Mouse (Mus musculus) layer of hippocampus, adult 11-12 months (tissue): ENCODE data around the gene Sbsn.

Source experiments
- DNase-seq: peaks from one replicate; pipeline ENCODE4 v3.0.0; 2022; ENCODE audit warnings: low spot score

Sbsn gene

GRCm38 (mm10) chr7:30757001-30757400, 5.7 kb downstream of the Sbsn start:
- DNase-seq = no peak

DNA sequence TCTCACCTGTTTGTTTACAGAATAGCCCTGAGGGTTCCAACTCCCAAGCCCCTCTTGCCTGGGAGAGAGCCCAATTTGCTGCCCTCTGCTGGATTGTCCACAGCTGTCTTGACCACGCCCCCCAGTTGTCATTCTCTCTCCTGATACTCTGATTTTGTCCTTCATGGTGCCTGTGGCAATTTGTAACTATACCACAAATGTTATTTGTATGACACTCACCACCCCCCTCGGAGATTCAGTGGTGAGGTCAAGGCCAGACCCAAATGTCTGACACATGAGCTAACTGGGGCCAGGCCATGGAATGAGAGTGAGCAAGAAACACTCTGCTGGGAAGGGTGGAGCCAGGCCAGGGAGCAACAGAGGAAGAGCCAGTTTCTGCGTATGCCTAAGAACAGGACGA, 7.6 kb downstream of the Sbsn start:
- DNase-seq = no peak

DNA sequence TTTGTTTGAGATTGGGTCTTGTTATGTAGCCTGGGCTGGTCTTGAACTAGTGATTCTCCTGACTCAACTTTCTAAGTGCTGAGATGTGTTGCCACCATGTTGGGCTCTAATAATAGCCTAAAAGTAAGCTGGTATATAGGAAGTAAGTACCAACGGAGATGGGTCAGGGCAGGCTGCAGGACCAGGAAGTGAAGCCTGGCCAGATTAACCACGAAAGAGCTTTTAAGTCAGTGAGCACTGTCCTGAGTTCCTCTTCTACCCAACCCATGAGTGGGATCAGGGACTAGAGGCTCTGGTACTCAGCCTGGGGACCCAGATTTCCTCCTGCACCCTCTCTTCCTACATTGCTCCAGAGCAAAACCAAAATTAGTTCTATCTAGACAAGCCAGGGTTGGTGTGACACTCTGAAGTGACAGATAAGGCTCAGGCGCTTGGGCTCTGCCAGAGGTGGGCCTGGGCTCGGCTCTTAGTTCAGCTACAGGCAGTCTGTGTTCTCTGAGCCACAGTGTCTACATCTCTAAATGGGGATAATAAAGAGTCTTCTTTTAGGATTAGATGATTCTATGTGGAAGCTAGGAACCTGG, 10.6 kb downstream of the Sbsn start:
- DNase-seq = no peak

DNA sequence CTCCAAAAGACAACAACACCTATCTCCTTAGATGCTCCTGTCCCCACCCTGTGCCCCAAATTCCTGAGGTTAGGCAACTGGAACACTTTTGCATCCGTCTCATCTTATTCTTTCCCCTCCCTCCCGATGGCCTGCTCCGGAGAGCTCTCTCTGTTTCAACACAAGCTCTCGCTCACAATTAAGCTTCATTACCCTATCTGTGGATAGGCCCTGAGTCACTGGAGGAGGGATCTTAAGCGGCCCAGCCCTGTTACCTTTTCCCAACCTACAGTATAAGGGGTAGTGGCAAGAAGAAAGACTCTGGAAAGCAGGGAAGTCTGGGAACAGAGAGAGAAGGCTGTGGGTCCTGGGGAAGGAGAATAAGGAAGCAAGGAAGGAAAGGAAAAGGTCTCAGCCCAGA, 12.2 kb downstream of the Sbsn start, which contains the start of gene Dmkn:
Gene Dmkn (plus strand): TSS at position 301 of the 400 bp plus-strand sequence.
- no peak for DNase-seq

DNA sequence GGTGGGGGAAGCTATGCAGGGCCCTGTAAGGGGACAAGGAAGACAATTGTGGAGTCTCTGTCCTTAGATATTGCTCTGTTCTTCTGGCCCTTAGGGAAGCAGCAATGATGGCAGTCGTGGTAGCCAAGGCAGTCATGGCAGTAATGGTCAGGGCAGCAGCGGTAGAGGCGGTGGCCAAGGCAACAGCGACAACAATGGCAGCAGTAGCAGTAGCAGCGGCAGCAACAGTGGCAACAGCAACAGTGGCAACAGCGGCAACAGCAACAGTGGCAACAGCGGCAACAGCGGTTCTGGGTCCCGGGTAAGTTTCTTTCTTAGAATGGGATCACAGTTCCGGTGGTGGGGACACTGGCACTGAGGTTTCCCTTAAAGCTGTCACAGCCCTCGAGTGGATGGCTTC, 13.9 kb downstream of the Sbsn start:
- DNase-seq = no peak

- DNase-seq = no peak
These were observed 15.1 kb downstream of the Sbsn start for GRCm38 (mm10) chr7:30766408-30766807.

DNA sequence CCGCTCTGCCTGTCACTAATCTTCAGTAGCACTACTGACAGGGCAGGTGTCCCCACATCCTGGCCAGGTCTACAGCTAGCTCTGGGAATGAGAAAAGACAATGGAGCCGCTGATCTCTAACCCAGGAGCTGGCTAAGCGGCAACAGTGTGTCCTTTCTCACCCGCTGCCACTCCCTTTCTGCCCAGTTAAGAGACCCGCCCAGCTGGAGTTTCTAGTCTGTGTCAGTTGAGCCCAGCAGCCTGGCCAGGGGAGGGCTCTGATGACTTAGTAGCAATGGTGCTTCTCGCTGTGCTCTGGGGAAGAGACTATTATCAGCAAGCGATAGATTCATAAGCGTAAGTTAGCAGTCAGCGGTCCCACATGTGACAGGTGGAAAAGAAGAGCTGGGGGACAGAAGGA, 18.0 kb downstream of the Sbsn start:
- no peak for DNase-seq

- no peak for DNase-seq
These were observed 24.8 kb downstream of the Sbsn start for GRCm38 (mm10) chr7:30776104-30776503.

GRCm38 (mm10) chr7:30777081-30777579, 25.9 kb downstream of the Sbsn start:
- DNase-seq = no peak

DNA sequence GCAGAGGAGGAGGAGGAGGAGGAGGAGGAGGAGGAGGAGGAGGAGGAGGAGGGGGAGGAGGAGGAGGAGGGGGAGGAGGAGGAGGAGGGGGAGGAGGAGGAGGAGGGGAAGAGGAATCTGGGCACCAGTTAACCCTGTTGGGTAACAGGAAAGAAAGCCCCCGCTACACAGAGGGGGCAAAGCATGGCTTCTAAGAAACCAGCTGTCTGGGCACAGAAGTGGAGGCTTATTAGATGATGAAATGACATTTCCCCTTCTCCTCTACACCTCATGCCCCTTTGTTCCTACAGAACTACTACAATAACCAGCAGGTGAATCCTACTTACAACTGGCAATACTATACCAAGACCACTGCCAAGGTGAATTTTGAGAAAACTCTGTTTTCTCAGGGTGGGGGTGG, 26.6 kb downstream of the Sbsn start:
- no peak for DNase-seq

- no peak for DNase-seq
These were observed 30.5 kb downstream of the Sbsn start for GRCm38 (mm10) chr7:30781792-30782191.

DNA sequence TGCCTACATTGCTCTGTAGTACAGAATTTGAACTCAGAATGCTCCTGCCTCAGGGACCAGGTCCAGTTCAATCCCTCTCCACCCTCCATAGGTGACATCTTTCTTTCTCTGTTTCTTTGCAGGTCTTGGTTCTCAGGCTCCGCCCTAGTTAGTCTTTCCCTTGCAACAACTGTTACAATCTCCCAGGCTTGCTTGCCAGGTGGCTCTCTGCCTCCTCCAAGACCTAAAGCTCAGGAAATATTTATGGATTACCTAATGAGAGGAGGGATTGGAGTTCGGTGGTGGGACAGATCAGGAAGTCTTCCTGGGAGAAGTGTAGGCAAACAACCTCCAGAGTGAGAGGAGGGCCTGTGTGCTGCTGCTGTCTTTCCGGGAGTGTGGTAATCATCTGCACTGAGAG, 31.4 kb downstream of the Sbsn start:
- DNase-seq = no peak

GRCm38 (mm10) chr7:30785154-30785553, 33.9 kb downstream of the Sbsn start:
- DNase-seq = no peak

DNA sequence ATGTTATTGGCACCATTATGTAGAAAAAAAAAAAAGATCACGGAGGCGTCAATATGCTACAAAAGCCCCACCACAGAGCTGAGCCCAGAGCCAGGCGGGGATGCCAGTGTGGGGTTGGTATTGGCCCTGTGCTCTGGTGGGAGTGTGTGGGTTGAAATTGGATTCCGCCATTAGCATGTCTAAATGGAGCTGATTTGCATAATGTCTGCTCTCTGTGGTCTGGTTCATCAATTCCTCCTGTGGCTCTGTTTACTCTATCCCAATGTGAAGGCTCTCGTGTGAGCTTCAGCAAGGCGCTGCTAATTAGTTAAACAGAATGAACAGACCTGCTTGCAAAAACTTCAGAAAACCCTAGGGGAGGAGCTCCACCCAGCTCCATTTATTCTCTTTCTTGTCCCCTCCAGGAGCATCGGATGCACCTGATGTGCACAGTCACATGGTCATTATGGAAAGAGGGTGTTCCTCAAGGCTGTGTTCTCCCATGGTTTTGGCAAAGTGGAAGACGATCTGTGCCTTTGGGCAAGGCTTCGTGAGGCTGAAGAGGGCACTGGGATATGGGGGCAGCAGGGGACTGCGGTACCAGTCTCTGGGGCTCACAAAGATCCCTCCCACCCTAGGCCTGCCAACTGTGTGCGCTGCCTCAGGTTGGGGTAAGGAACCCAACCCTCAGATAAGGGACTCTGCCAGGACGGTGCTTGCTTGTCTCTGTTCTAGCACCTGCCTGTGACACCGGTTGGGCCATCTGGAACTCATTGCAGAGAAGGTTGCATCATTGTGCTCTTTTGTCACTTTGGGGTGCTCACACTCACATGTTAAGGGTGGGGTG, 34.7 kb downstream of the Sbsn start:
- DNase-seq = peak; percentile 43

GRCm38 (mm10) chr7:30787377-30788022, 36.2 kb downstream of the Sbsn start, which contains the start of gene Krtdap:
Krtdap (plus strand) TSS chr7:30787896.
- no peak for DNase-seq

DNA sequence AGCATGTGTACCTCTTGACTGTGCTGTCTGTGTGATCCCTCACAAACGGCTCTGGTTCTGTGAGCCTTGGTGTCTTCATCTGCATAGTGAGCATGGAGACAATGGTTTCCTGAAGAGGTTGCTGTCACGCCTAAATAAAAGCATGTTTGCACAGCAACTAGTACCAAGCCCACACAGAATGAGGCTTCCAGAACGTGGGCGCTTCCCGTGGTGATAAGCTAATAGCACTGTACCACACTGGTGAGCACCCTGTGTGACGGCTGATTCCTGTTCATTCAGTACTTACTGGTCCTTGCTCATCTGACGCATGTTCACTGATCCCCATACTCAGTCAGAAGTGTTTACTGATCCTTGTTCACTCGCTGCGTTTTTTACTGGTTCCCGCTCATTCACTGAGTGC, 38.9 kb downstream of the Sbsn start:
- DNase-seq = no peak

- no peak for DNase-seq
These were observed 40.6 kb downstream of the Sbsn start for GRCm38 (mm10) chr7:30791921-30792320.

- no peak for DNase-seq
These were observed 43.6 kb downstream of the Sbsn start for GRCm38 (mm10) chr7:30794921-30795320.

GRCm38 (mm10) chr7:30796790-30797189, 45.5 kb downstream of the Sbsn start:
- peak; percentile 22 for DNase-seq

- no peak for DNase-seq
These were observed 49.4 kb downstream of the Sbsn start for GRCm38 (mm10) chr7:30800653-30801052.

DNA sequence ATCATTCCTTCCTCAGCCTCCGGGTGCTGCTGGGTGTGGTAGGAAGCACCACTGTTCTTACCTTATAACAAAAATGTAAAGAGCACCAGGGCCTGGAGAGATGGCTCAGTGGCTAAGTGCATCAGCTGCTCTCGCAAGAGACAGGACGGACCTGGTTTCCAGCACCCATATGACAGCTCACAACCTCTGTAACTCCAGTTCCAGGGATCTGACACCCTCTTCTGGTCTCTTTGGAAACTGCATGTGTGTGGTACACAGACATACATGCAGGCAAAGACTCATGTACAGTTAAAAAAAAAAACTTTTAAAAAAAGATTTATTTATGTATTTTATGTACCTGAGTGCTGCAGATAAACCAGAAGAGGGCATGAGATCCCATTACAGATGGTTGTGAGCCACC, 52.0 kb downstream of the Sbsn start:
- DNase-seq = no peak

- DNase-seq = no peak
These were observed 52.9 kb downstream of the Sbsn start for GRCm38 (mm10) chr7:30804026-30804715.
